Mouse (Mus musculus): ENCODE measurements at regions not wholly inside any gene's neighbourhood (a gene's known extent, or its start where the extent isn't known, plus 50 kb on each side); places are given as distances from the start of the nearest gene placed in this dataset.

GRCm38 (mm10) chr1:81927721-81928120 is 305.2 kb upstream of the Gm9747 start:
- DNase-seq (ENCODE audit: low read depth, low spot score) = no peak

- no peak for DNase-seq (ENCODE audit: low read depth, low spot score)
These were observed 299.8 kb upstream of the Gm9747 start for GRCm38 (mm10) chr1:81933064-81933463.

GRCm38 (mm10) chr1:81945236-81945635 is 287.7 kb upstream of the Gm9747 start:
- no peak for DNase-seq (ENCODE audit: low read depth, low spot score)

- no peak for DNase-seq (ENCODE audit: low read depth, low spot score)
These were observed 282.8 kb upstream of the Gm9747 start for GRCm38 (mm10) chr1:81950140-81950550.

GRCm38 (mm10) chr1:81950853-81951252 is 282.1 kb upstream of the Gm9747 start:
- DNase-seq (ENCODE audit: low read depth, low spot score) = no peak

GRCm38 (mm10) chr1:81951493-81952011 is 281.4 kb upstream of the Gm9747 start:
- no peak for DNase-seq (ENCODE audit: low read depth, low spot score)

- no peak for DNase-seq (ENCODE audit: low read depth, low spot score)
These were observed 280.8 kb upstream of the Gm9747 start for GRCm38 (mm10) chr1:81952095-81952494.

GRCm38 (mm10) chr1:81954507-81954906 is 278.4 kb upstream of the Gm9747 start:
- no peak for DNase-seq (ENCODE audit: low read depth, low spot score)

GRCm38 (mm10) chr1:81967062-81967461 is 265.9 kb upstream of the Gm9747 start:
- DNase-seq (ENCODE audit: low read depth, low spot score) = no peak

GRCm38 (mm10) chr1:81967746-81968295 is 265.1 kb upstream of the Gm9747 start:
- DNase-seq (ENCODE audit: low read depth, low spot score) = no peak

- no peak for DNase-seq (ENCODE audit: low read depth, low spot score)
These were observed 260.3 kb upstream of the Gm9747 start for GRCm38 (mm10) chr1:81972575-81972974.

- DNase-seq (ENCODE audit: low read depth, low spot score) = no peak
These were observed 259.4 kb upstream of the Gm9747 start for GRCm38 (mm10) chr1:81973481-81973880.

GRCm38 (mm10) chr1:82007943-82008342 is 225.0 kb upstream of the Gm9747 start:
- no peak for DNase-seq (ENCODE audit: low read depth, low spot score)

- DNase-seq (ENCODE audit: low read depth, low spot score) = no peak
These were observed 224.1 kb upstream of the Gm9747 start for GRCm38 (mm10) chr1:82008805-82009204.

- no peak for DNase-seq (ENCODE audit: low read depth, low spot score)
These were observed 221.9 kb upstream of the Gm9747 start for GRCm38 (mm10) chr1:82010995-82011394.

GRCm38 (mm10) chr1:82015341-82015740 is 217.6 kb upstream of the Gm9747 start:
- DNase-seq (ENCODE audit: low read depth, low spot score) = no peak

- no peak for DNase-seq (ENCODE audit: low read depth, low spot score)
These were observed 214.1 kb upstream of the Gm9747 start for GRCm38 (mm10) chr1:82018701-82019404.

- DNase-seq (ENCODE audit: low read depth, low spot score) = no peak
These were observed 205.2 kb upstream of the Gm9747 start for GRCm38 (mm10) chr1:82027761-82028160.

- no peak for DNase-seq (ENCODE audit: low read depth, low spot score)
These were observed 201.8 kb upstream of the Gm9747 start for GRCm38 (mm10) chr1:82031130-82031529.

GRCm38 (mm10) chr1:82032410-82032809 is 200.5 kb upstream of the Gm9747 start:
- DNase-seq (ENCODE audit: low read depth, low spot score) = no peak

GRCm38 (mm10) chr1:82038171-82038570 is 194.7 kb upstream of the Gm9747 start:
- no peak for DNase-seq (ENCODE audit: low read depth, low spot score)

GRCm38 (mm10) chr1:82038698-82039097 is 194.2 kb upstream of the Gm9747 start:
- no peak for DNase-seq (ENCODE audit: low read depth, low spot score)

Measured in retina, postnatal 7 days (tissue).